Mouse (Mus musculus) stomach, embryonic 15.5 days (tissue): ENCODE measurements around the gene Gatd1. TPM values are rescaled to one million over a fixed set of nuclear protein-coding genes. Genes with fewer than 3 reads are reported as not detected.
"Not testable (repeated sequence)": the region's sequence is repeated elsewhere in the genome, so short reads cannot be mapped to it uniquely, and the experiment has no call there.

Source experiments
- ATAC-seq: fragments of 200-750 bp; cut with Nextera tagmentation; 2 replicates; pipeline ENCODE4 v1.8.0; 2017; ENCODE audit warnings: low read depth, moderate number of reproducible peaks, moderate TSS enrichment; ENCODE audit not compliant: insufficient read depth, low FRiP score
- H3K27ac ChIP-seq: fragments of 300-500 bp; sonication (generic); 2 replicates; pipeline ENCODE4 v1.5.1; 2015; ENCODE audit warnings: mild to moderate bottlenecking, inconsistent platforms
- H3K27me3 ChIP-seq: fragments of 300-500 bp; sonication (generic); replicated peaks from 2 replicates; pipeline ENCODE4 v1.6.1; 2015; ENCODE audit warnings: inconsistent platforms
- H3K36me3 ChIP-seq: fragments of 300-500 bp; sonication (generic); 2 replicates; pipeline ENCODE4 v1.6.1; 2015; ENCODE audit warnings: inconsistent platforms
- H3K4me1 ChIP-seq: fragments of 300-500 bp; sonication (generic); 2 replicates; pipeline ENCODE4 v1.6.1; 2015; ENCODE audit warnings: inconsistent platforms
- H3K4me2 ChIP-seq: fragments of 300-500 bp; sonication (generic); 2 replicates; pipeline ENCODE4 v1.6.1; 2015; ENCODE audit warnings: mild to moderate bottlenecking, inconsistent platforms
- H3K4me3 ChIP-seq: fragments of 300-500 bp; sonication (generic); replicated peaks from 2 replicates; pipeline ENCODE4 v1.5.1; 2015; ENCODE audit warnings: inconsistent platforms
- H3K9ac ChIP-seq: fragments of 300-500 bp; sonication (generic); 2 replicates; pipeline ENCODE4 v1.6.1; 2015; ENCODE audit warnings: inconsistent platforms
- H3K9me3 ChIP-seq: fragments of 300-500 bp; sonication (generic); 2 replicates; pipeline ENCODE4 v1.6.1; 2016; ENCODE audit warnings: inconsistent platforms
- WGBS: fragments of 180-500 bp; shearing (Covaris S2); methylation state at CpG from one replicate; pipeline ENCODE4 v1.1.7; 2015; 5-methylcytosine and 5-hydroxymethylcytosine counted together
- polyA plus RNA-seq: library from polyadenylated mRNA; unstranded; fragments of >200 nt; fragmentation: Nextera tagmentation; extraction: Ambion mirVana; gene quantifications from 2 replicates; pipeline ENCODE4 v1.2.1, GENCODE M21; 2015

The Gatd1 gene
- polyA plus RNA-seq, 1 experiment from 2014 or later = 51.1 TPM

GRCm38 (mm10) chr7:141455610-141456314 is 41.8 kb upstream of the Gatd1 start:
- Histone ChIP-seq H3K9ac (peak overlapping the region; percentile 67), H3K4me3 (peak overlapping the region; percentile 75), H3K27ac (peak overlapping the region; percentile 88), H3K4me1 (peaks cover 26% of the 10 kb centered on the region), H3K4me2 (peak overlapping the region; percentile 96), H3K27me3 (0 out of 2 replicates have a peak, but pooled peaks cover 6% of the 10 kb centered on the region), H3K9me3 (no peaks in the 10 kb centered on the region), H3K36me3 (peaks cover 8% of the 10 kb centered on the region; the same call in 1 of the 2 replicates)
- ATAC-seq = peak; percentile 24; the same call in 1 of the 2 replicates
- under 1% methylated on average over 23 of the region's 23 CpGs for WGBS

GRCm38 (mm10) chr7:141454967-141455551 is 41.1 kb upstream of the Gatd1 start, which contains the start of gene Pnpla2:
Pnpla2 (plus strand) TSS chr7:141455198.
- H3K27me3 ChIP-seq = 0 out of 2 replicates have a peak, but pooled peaks cover 6% of the 10 kb centered on the region
- H3K9me3 ChIP-seq = no peaks in the 10 kb centered on the region
- peak within 1 kb of the TSS; percentile 75 for H3K4me3 ChIP-seq
- WGBS = 0% methylated on average over 43 of the region's 45 CpGs
- H3K36me3 ChIP-seq = peaks cover 15% of the 10 kb centered on the region
- peaks cover 20% of the 10 kb centered on the region for H3K4me1 ChIP-seq
- peak within 1 kb of the TSS; percentile 67 for H3K9ac ChIP-seq
- H3K27ac ChIP-seq = peak within 1 kb of the TSS; percentile 88
- peak within 1 kb of the TSS; percentile 96 for H3K4me2 ChIP-seq
- peak; percentile 86 for ATAC-seq

GRCm38 (mm10) chr7:141453636-141454035 is 39.7 kb upstream of the Gatd1 start:
- ATAC-seq = no peak
- Histone ChIP-seq H3K27me3 (no peaks in the 10 kb centered on the region), H3K4me2 (no peak overlapping the region), H3K4me3 (no peak overlapping the region), H3K36me3 (peaks cover 11% of the 10 kb centered on the region), H3K9me3 (no peaks in the 10 kb centered on the region), H3K27ac (no peak overlapping the region), H3K9ac (no peak overlapping the region), H3K4me1 (peaks cover 15% of the 10 kb centered on the region)
- 70% methylated on average over 2 of the region's 2 CpGs for WGBS

GRCm38 (mm10) chr7:141451928-141452327 is 38.0 kb upstream of the Gatd1 start:
- Histone ChIP-seq H3K4me3 (no peak overlapping the region), H3K4me2 (no peak overlapping the region), H3K9ac (no peak overlapping the region), H3K27me3 (no peaks in the 10 kb centered on the region), H3K36me3 (peaks cover 11% of the 10 kb centered on the region), H3K27ac (no peak overlapping the region), H3K9me3 (no peaks in the 10 kb centered on the region), H3K4me1 (peaks cover 20% of the 10 kb centered on the region)
- ATAC-seq = no peak

- Histone ChIP-seq H3K4me2 (peak within 1 kb of the TSS; percentile 58), H3K4me3 (peak within 1 kb of the TSS; percentile 78), H3K9ac (peak within 1 kb of the TSS; percentile 84), H3K9me3 (no peaks in the 10 kb centered on the region), H3K36me3 (peaks cover 11% of the 10 kb centered on the region), H3K27ac (peak within 1 kb of the TSS; percentile 89), H3K4me1 (peaks cover 21% of the 10 kb centered on the region), H3K27me3 (no peaks in the 10 kb centered on the region)
- under 1% methylated on average over 63 of the region's 63 CpGs for WGBS
- peak; percentile 88 for ATAC-seq
These were observed 33.4 kb upstream of the Gatd1 start, which contains the start of gene Rplp2 for GRCm38 (mm10) chr7:141447110-141447991. Rplp2 (plus strand) TSS chr7:141447370.

- Histone ChIP-seq H3K4me2 (0 out of 2 replicates have a peak overlapping the region, but pooled peaks have one; percentile 58), H3K4me1 (peaks cover 30% of the 10 kb centered on the region), H3K36me3 (peaks cover 11% of the 10 kb centered on the region)
- H3K27me3 ChIP-seq, ATAC-seq, H3K27ac ChIP-seq, H3K9me3 ChIP-seq, H3K4me3 ChIP-seq, H3K9ac ChIP-seq: not testable (repeated sequence)
- WGBS = 77% methylated on average over 3 of the region's 3 CpGs
These were observed 32.4 kb upstream of the Gatd1 start for GRCm38 (mm10) chr7:141446374-141446773.

- Histone ChIP-seq H3K4me3 (peak within 1 kb of the TSS; percentile 56), H3K4me1 (peaks cover 35% of the 10 kb centered on the region)
These were observed 29.9 kb upstream of the Gatd1 start, which contains the start of gene Pidd1 for GRCm38 (mm10) chr7:141443828-141444237. Pidd1 (minus strand) TSS chr7:141444025.

GRCm38 (mm10) chr7:141443081-141443821 is 29.3 kb upstream of the Gatd1 start:
- Histone ChIP-seq H3K27ac (peak overlapping the region; percentile 68), H3K36me3 (peaks cover 18% of the 10 kb centered on the region), H3K9ac (peak overlapping the region; percentile 52), H3K4me2 (peak overlapping the region; percentile 95), H3K4me3 (peak overlapping the region; percentile 56), H3K4me1 (peaks cover 29% of the 10 kb centered on the region), H3K27me3 (no peaks in the 10 kb centered on the region), H3K9me3 (no peaks in the 10 kb centered on the region)
- 0 out of 2 replicates have a peak, but pooled peaks have one; percentile 1 for ATAC-seq
- WGBS = 16% methylated on average over 12 of the region's 12 CpGs

More at GRCm38 (mm10) chr7:141443828-141444237, 29.9 kb upstream of the Gatd1 start, which contains the start of gene Pidd1:
- Histone ChIP-seq H3K9me3 (no peaks in the 10 kb centered on the region), H3K9ac (peak within 1 kb of the TSS; percentile 52), H3K36me3 (peaks cover 15% of the 10 kb centered on the region), H3K4me2 (peak within 1 kb of the TSS; percentile 95), H3K27ac (peak within 1 kb of the TSS; percentile 83), H3K27me3 (no peaks in the 10 kb centered on the region)
- under 1% methylated on average over 25 of the region's 25 CpGs for WGBS
- ATAC-seq = peak; percentile 63

GRCm38 (mm10) chr7:141442199-141442598 is 28.3 kb upstream of the Gatd1 start:
- no peak overlapping the region for H3K27ac ChIP-seq
- peak overlapping the region; percentile 56; the same call in 1 of the 2 replicates for H3K4me3 ChIP-seq
- H3K9me3 ChIP-seq = no peaks in the 10 kb centered on the region
- peak overlapping the region; percentile 16; the same call in 1 of the 2 replicates for H3K9ac ChIP-seq
- no peaks in the 10 kb centered on the region for H3K27me3 ChIP-seq
- no peak for ATAC-seq
- peak overlapping the region; percentile 95 for H3K4me2 ChIP-seq
- 89% methylated on average over 13 of the region's 13 CpGs for WGBS
- H3K4me1 ChIP-seq = peaks cover 32% of the 10 kb centered on the region
- peaks cover 18% of the 10 kb centered on the region for H3K36me3 ChIP-seq

- H3K9ac ChIP-seq = no peak overlapping the region
- H3K4me1 ChIP-seq = peaks cover 38% of the 10 kb centered on the region
- no peak overlapping the region for H3K27ac ChIP-seq
- H3K9me3 ChIP-seq = no peaks in the 10 kb centered on the region
- peaks cover 18% of the 10 kb centered on the region for H3K36me3 ChIP-seq
- no peak overlapping the region for H3K4me2 ChIP-seq
- no peaks in the 10 kb centered on the region for H3K27me3 ChIP-seq
- H3K4me3 ChIP-seq = no peak overlapping the region
- no peak for ATAC-seq
- WGBS = 92% methylated on average over 9 of the region's 9 CpGs
These were observed 27.5 kb upstream of the Gatd1 start for GRCm38 (mm10) chr7:141441460-141441859.

GRCm38 (mm10) chr7:141440613-141441012 is 26.7 kb upstream of the Gatd1 start:
- WGBS = 23% methylated on average over 6 of the region's 6 CpGs
- Histone ChIP-seq H3K9me3 (no peaks in the 10 kb centered on the region), H3K27me3 (no peaks in the 10 kb centered on the region), H3K4me3 (no peak overlapping the region), H3K27ac (no peak overlapping the region), H3K9ac (no peak overlapping the region), H3K36me3 (peaks cover 18% of the 10 kb centered on the region), H3K4me1 (peaks cover 46% of the 10 kb centered on the region), H3K4me2 (no peak overlapping the region)
- ATAC-seq = no peak
